19 mouse cellular contexts compared by ENCODE assay signal in the genomic region with DNA sequence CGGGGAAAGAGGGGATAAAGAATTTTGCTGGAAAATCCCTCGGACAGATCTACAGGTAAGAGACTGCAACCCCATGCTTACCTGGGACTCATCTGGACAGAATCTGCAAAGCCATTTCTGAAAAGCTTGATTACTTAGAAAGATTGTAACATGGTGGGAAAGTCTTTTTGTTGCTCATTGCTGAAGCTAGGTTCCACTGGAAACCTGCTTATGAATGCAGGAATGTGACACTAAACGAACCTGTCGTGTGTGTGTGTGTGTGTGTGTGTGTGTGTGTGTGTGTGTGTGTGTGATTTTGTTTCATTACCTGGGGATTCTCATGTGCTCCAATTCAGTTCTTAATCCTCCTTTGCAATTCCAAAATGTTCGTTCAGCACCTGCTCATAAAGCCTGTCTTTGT. TPM values are rescaled to one million over a fixed set of nuclear protein-coding genes. Genes with fewer than 3 reads are reported as not detected.
A peak's percentile ranks its signal among the peaks of the same experiment; 100 is the strongest.
DNase-seq lines count a peak whose midpoint lies in the region; ATAC-seq and TF ChIP-seq lines count a peak whose summit lies in the region.
"Had no signal": no experiment of that assay in that cellular context is flagged by ENCODE, and none has a peak within 500 bp of the region (broad histone marks: within the 10 kb centered on the region; RNA-seq: fewer than 3 reads in every experiment).

No protein-coding gene starts in this region.

- peak overlapping the region; percentile 42; the same call in 1 of the 2 replicates for H3K27ac ChIP-seq in cortical plate, adult 2 months (ENCODE audit: insufficient read depth, low read length)
- peak overlapping the region; percentile 88 for H3K27ac ChIP-seq in forebrain, embryonic 13.5 days
- peak overlapping the region; percentile 99 for H3K27ac ChIP-seq in hindbrain, embryonic 14.5 days
- H3K27ac ChIP-seq in midbrain, embryonic 15.5 days, result peak overlapping the region; percentile 93
- H3K27ac ChIP-seq: intestine, embryonic 15.5 days; kidney, embryonic 15.5 days had no signal

- no peak for TF ChIP-seq CTCF in cortical plate, adult 2 months (IDR thresholded peaks at IDR 0.05; ENCODE audit: extremely low read depth, insufficient read depth, low read length)

- no peaks in the 10 kb centered on the region for H3K36me3 ChIP-seq in forebrain, embryonic 13.5 days (ENCODE audit: poor library complexity, severe bottlenecking)
- H3K36me3 ChIP-seq in hindbrain, embryonic 14.5 days (replicated peaks; ENCODE audit: control insufficient read depth, insufficient read depth), result 0 out of 2 replicates have a peak, but pooled peaks cover 6% of the 10 kb centered on the region
- no peaks in the 10 kb centered on the region for H3K36me3 ChIP-seq in midbrain, embryonic 15.5 days (replicated peaks)
- H3K36me3 ChIP-seq: G1E; intestine, embryonic 15.5 days; kidney, embryonic 15.5 days had no signal

- H3K4me1 ChIP-seq in cortical plate, adult 2 months (ENCODE audit: control insufficient read depth, insufficient read depth, low read length), result no peaks in the 10 kb centered on the region; the same call in 1 of the 2 replicates
- peaks cover 15% of the 10 kb centered on the region; the same call in 1 of the 2 replicates for H3K4me1 ChIP-seq in forebrain, embryonic 13.5 days
- H3K4me1 ChIP-seq in hindbrain, embryonic 14.5 days (replicated peaks; ENCODE audit: control insufficient read depth, insufficient read depth, low read length), result peaks cover 2% of the 10 kb centered on the region; the same call in 1 of the 2 replicates
- H3K4me1 ChIP-seq in midbrain, embryonic 15.5 days, result peaks cover 16% of the 10 kb centered on the region
- H3K4me1 ChIP-seq: intestine, embryonic 15.5 days had no signal

- peaks cover 57% of the 10 kb centered on the region for H3K27me3 ChIP-seq in forebrain, embryonic 13.5 days
- peaks cover 61% of the 10 kb centered on the region for H3K27me3 ChIP-seq in hindbrain, embryonic 14.5 days (ENCODE audit: control insufficient read depth, insufficient read depth, low read length)
- H3K27me3 ChIP-seq in midbrain, embryonic 15.5 days (replicated peaks), result peaks cover 11% of the 10 kb centered on the region

- H3K4me3 ChIP-seq in cortical plate, adult 2 months (ENCODE audit: insufficient read depth, low read length), result peak overlapping the region; percentile 45
- H3K4me3 ChIP-seq in forebrain, embryonic 13.5 days, result peak overlapping the region; percentile 43
- H3K4me3 ChIP-seq in hindbrain, embryonic 14.5 days (replicated peaks; ENCODE audit: low read length), result peak overlapping the region; percentile 49
- H3K4me3 ChIP-seq in midbrain, embryonic 15.5 days, result peak overlapping the region; percentile 47
- H3K4me3 ChIP-seq: intestine, embryonic 15.5 days; kidney, embryonic 15.5 days had no signal

- peak; percentile 52 for DNase-seq in hindbrain, embryonic 14.5 days (ENCODE audit: low spot score)
- DNase-seq in gastrocnemius, postnatal 25 days, result no peak
- no peak for DNase-seq in kidney, postnatal 4 days
- DNase-seq in lung, postnatal 14 days, result no peak
- DNase-seq in right cerebral cortex, adult 18-20 months, result no peak
- DNase-seq: adrenal gland, postnatal 14 days; cerebellum, adult 9-11 months; embryo, embryonic 11 days; liver; lung, adult 2 months; thymus, adult 2 months had no signal

- WGBS in forebrain, embryonic 13.5 days, result under 1% methylated on average over 5 of the region's 5 CpGs
- 3% methylated on average over 5 of the region's 5 CpGs for WGBS in hindbrain, embryonic 14.5 days
- 1% methylated on average over 5 of the region's 5 CpGs for WGBS in midbrain, embryonic 15.5 days

- H3K4me2 ChIP-seq in forebrain, embryonic 13.5 days, result peak overlapping the region; percentile 48
- peak overlapping the region; percentile 60; the same call in 1 of the 2 replicates for H3K4me2 ChIP-seq in hindbrain, embryonic 14.5 days (replicated peaks)
- H3K4me2 ChIP-seq in midbrain, embryonic 15.5 days, result peak overlapping the region; percentile 42; the same call in 1 of the 2 replicates
- H3K4me2 ChIP-seq: intestine, embryonic 15.5 days; kidney, embryonic 15.5 days had no signal

- no peaks in the 10 kb centered on the region for H3K9me3 ChIP-seq in forebrain, embryonic 13.5 days (replicated peaks)
- H3K9me3 ChIP-seq in hindbrain, embryonic 14.5 days (ENCODE audit: control insufficient read depth, low read length), result no peaks in the 10 kb centered on the region
- H3K9me3 ChIP-seq in midbrain, embryonic 15.5 days, result no peaks in the 10 kb centered on the region
- H3K9me3 ChIP-seq: intestine, embryonic 15.5 days; kidney, embryonic 15.5 days had no signal

- ATAC-seq in forebrain, embryonic 13.5 days, result no peak
- ATAC-seq in hindbrain, embryonic 14.5 days (ENCODE audit: low FRiP score), result no peak
- no peak for ATAC-seq in midbrain, embryonic 15.5 days (replicated peaks)
- ATAC-seq: intestine, embryonic 15.5 days had no signal

- peak overlapping the region; percentile 72 for H3K9ac ChIP-seq in forebrain, embryonic 13.5 days
- H3K9ac ChIP-seq in hindbrain, embryonic 14.5 days, result peak overlapping the region; percentile 85
- H3K9ac ChIP-seq in midbrain, embryonic 15.5 days, result peak overlapping the region; percentile 71
- H3K9ac ChIP-seq: intestine, embryonic 15.5 days; kidney, embryonic 15.5 days had no signal

- TF ChIP-seq POLR2A in cortical plate, adult 2 months (IDR thresholded peaks at IDR 0.05; ENCODE audit: extremely low read depth, insufficient read depth, low read length), result no peak

RNA-seq across cellular contexts. Expression of a gene that starts 0.9 kb away (rescaled TPM):
- 9.1 and 10.8 TPM in 2 replicates for polyA plus RNA-seq in cortical plate, adult 2 months (2012; rRNA removed)
- polyA plus RNA-seq in forebrain, embryonic 13.5 days (2015; fragmentation: Nextera tagmentation; extraction: Ambion mirVana), result 43.7 and 49.4 TPM in 2 replicates
- polyA plus RNA-seq in hindbrain, embryonic 14.5 days (2014; fragmentation: Nextera tagmentation; extraction: Ambion mirVana), result 111 and 133 TPM in 2 replicates
- polyA plus RNA-seq in midbrain, embryonic 15.5 days (2015; fragmentation: Nextera tagmentation; extraction: Ambion mirVana), result 114 and 116 TPM in 2 replicates
- not detected for total RNA-seq in gastrocnemius, postnatal 25 days (2021)
- total RNA-seq: granulocyte monocyte progenitor cell, adult 5-6 weeks had no signal
- polyA plus RNA-seq: G1E; heart, postnatal 0 days; kidney, embryonic 15.5 days; lung, adult 2 months had no signal

Comparison
In these comparisons a context has a peak if more than half of its experiments do, and no peak if none do; other contexts are left out.
1. H3K27ac ChIP-seq: peak in every context shown above with its lines; median percentile 99 in hindbrain, embryonic 14.5 days; 93 in midbrain, embryonic 15.5 days; 88 in forebrain, embryonic 13.5 days; 42 in cortical plate, adult 2 months.